Mouse (Mus musculus) C2C12 (cell line): ENCODE data around the gene Keg1.

Experiments used
- CTCF ChIP-seq: IDR thresholded peaks from one replicate; pipeline ENCODE4 v1.5.1; 2011; ENCODE audit not compliant: control insufficient read depth, insufficient read depth, insufficient read length
- MAX ChIP-seq: IDR thresholded peaks from one replicate; pipeline ENCODE4 v1.6.1; 2011; ENCODE audit warnings: mild to moderate bottlenecking, control low read depth

- no peak for TF ChIP-seq CTCF
- no peak for TF ChIP-seq MAX
Observed at GRCm38 (mm10) chr19:12695590-12695989, at the start of gene Keg1.
